Mouse (Mus musculus): ENCODE measurements around the gene Plpp2. TPM values are rescaled to one million over a fixed set of nuclear protein-coding genes. Genes with fewer than 3 reads are reported as not detected.

The Plpp2 gene
- polyA plus RNA-seq, 1 experiment from 2014 or later: 141 TPM

GRCm38 (mm10) chr10:79553691-79554090, 20.1 kb upstream of the Plpp2 start:
- Histone ChIP-seq H3K4me3 (ENCODE audit: low read depth, low read length) (peak overlapping the region; percentile 88), H3K27me3 (replicated peaks; ENCODE audit: control insufficient read depth, insufficient read depth, low read length) (no peaks in the 10 kb centered on the region), H3K4me1 (replicated peaks; ENCODE audit: control insufficient read depth, insufficient read depth, low read length) (peaks cover 5% of the 10 kb centered on the region; the same call in 1 of the 2 replicates), H3K9me3 (ENCODE audit: control insufficient read depth) (no peaks in the 10 kb centered on the region), H3K27ac (ENCODE audit: low read depth, low read length) (no peak overlapping the region), H3K4me2 (replicated peaks; ENCODE audit: low read depth) (peak overlapping the region; percentile 93), H3K9ac (ENCODE audit: low read depth, low read length) (no peak overlapping the region), H3K36me3 (ENCODE audit: control insufficient read depth, insufficient read depth) (peaks cover 11% of the 10 kb centered on the region)
- TF ChIP-seq CTCF (IDR thresholded peaks at IDR 0.05; ENCODE audit: low read depth): no peak
- 22% methylated on average over 10 of the region's 10 CpGs for WGBS
- ATAC-seq: no peak

GRCm38 (mm10) chr10:79553176-79553575, 19.6 kb upstream of the Plpp2 start:
- no peak overlapping the region for H3K9ac ChIP-seq (ENCODE audit: low read depth, low read length)
- H3K4me2 ChIP-seq (replicated peaks; ENCODE audit: low read depth): no peak overlapping the region
- no peak for ATAC-seq
- peaks cover 5% of the 10 kb centered on the region; the same call in 1 of the 2 replicates for H3K4me1 ChIP-seq (replicated peaks; ENCODE audit: control insufficient read depth, insufficient read depth, low read length)
- H3K27me3 ChIP-seq (replicated peaks; ENCODE audit: control insufficient read depth, insufficient read depth, low read length): no peaks in the 10 kb centered on the region
- WGBS: 87% methylated on average over 6 of the region's 6 CpGs
- no peak for TF ChIP-seq CTCF (IDR thresholded peaks at IDR 0.05; ENCODE audit: low read depth)
- H3K36me3 ChIP-seq (ENCODE audit: control insufficient read depth, insufficient read depth): peaks cover 16% of the 10 kb centered on the region
- no peaks in the 10 kb centered on the region for H3K9me3 ChIP-seq (ENCODE audit: control insufficient read depth)
- no peak overlapping the region for H3K27ac ChIP-seq (ENCODE audit: low read depth, low read length)
- no peak overlapping the region for H3K4me3 ChIP-seq (ENCODE audit: low read depth, low read length)

- no peak overlapping the region for H3K4me2 ChIP-seq (replicated peaks; ENCODE audit: low read depth)
- H3K9ac ChIP-seq (ENCODE audit: low read depth, low read length): no peak overlapping the region
- TF ChIP-seq CTCF (IDR thresholded peaks at IDR 0.05; ENCODE audit: low read depth): no peak
- peaks cover 22% of the 10 kb centered on the region for H3K36me3 ChIP-seq (ENCODE audit: control insufficient read depth, insufficient read depth)
- H3K4me3 ChIP-seq (ENCODE audit: low read depth, low read length): no peak overlapping the region
- H3K27me3 ChIP-seq (replicated peaks; ENCODE audit: control insufficient read depth, insufficient read depth, low read length): no peaks in the 10 kb centered on the region
- no peak for ATAC-seq
- peaks cover 5% of the 10 kb centered on the region; the same call in 1 of the 2 replicates for H3K4me1 ChIP-seq (replicated peaks; ENCODE audit: control insufficient read depth, insufficient read depth, low read length)
- no peaks in the 10 kb centered on the region for H3K9me3 ChIP-seq (ENCODE audit: control insufficient read depth)
- no peak overlapping the region for H3K27ac ChIP-seq (ENCODE audit: low read depth, low read length)
- WGBS: 82% methylated on average over 8 of the region's 8 CpGs
These were observed 18.9 kb upstream of the Plpp2 start for GRCm38 (mm10) chr10:79552531-79552930.

GRCm38 (mm10) chr10:79550366-79550765, 16.8 kb upstream of the Plpp2 start:
- Histone ChIP-seq H3K4me2 (replicated peaks; ENCODE audit: low read depth) (no peak overlapping the region), H3K9me3 (ENCODE audit: control insufficient read depth) (no peaks in the 10 kb centered on the region), H3K9ac (ENCODE audit: low read depth, low read length) (no peak overlapping the region), H3K27me3 (replicated peaks; ENCODE audit: control insufficient read depth, insufficient read depth, low read length) (no peaks in the 10 kb centered on the region), H3K4me3 (ENCODE audit: low read depth, low read length) (no peak overlapping the region), H3K27ac (ENCODE audit: low read depth, low read length) (no peak overlapping the region), H3K36me3 (ENCODE audit: control insufficient read depth, insufficient read depth) (peaks cover 42% of the 10 kb centered on the region), H3K4me1 (replicated peaks; ENCODE audit: control insufficient read depth, insufficient read depth, low read length) (peaks cover 5% of the 10 kb centered on the region; the same call in 1 of the 2 replicates)
- 74% methylated on average over 9 of the region's 9 CpGs for WGBS
- TF ChIP-seq CTCF (IDR thresholded peaks at IDR 0.05; ENCODE audit: low read depth): no peak
- no peak for ATAC-seq

- no peak overlapping the region for H3K27ac ChIP-seq (ENCODE audit: low read depth, low read length)
- no peak overlapping the region for H3K9ac ChIP-seq (ENCODE audit: low read depth, low read length)
- no peak overlapping the region for H3K4me3 ChIP-seq (ENCODE audit: low read depth, low read length)
- H3K4me2 ChIP-seq (replicated peaks; ENCODE audit: low read depth): no peak overlapping the region
- 94% methylated on average over 18 of the region's 18 CpGs for WGBS
- H3K36me3 ChIP-seq (ENCODE audit: control insufficient read depth, insufficient read depth): peaks cover 54% of the 10 kb centered on the region
- no peak for ATAC-seq
- no peaks in the 10 kb centered on the region for H3K27me3 ChIP-seq (replicated peaks; ENCODE audit: control insufficient read depth, insufficient read depth, low read length)
- TF ChIP-seq CTCF (IDR thresholded peaks at IDR 0.05; ENCODE audit: low read depth): no peak
- H3K9me3 ChIP-seq (ENCODE audit: control insufficient read depth): no peaks in the 10 kb centered on the region
- H3K4me1 ChIP-seq (replicated peaks; ENCODE audit: control insufficient read depth, insufficient read depth, low read length): peaks cover 5% of the 10 kb centered on the region; the same call in 1 of the 2 replicates
These were observed 15.6 kb upstream of the Plpp2 start for GRCm38 (mm10) chr10:79548971-79549723.

- H3K36me3 ChIP-seq (ENCODE audit: control insufficient read depth, insufficient read depth): peaks cover 60% of the 10 kb centered on the region
- TF ChIP-seq CTCF (IDR thresholded peaks at IDR 0.05; ENCODE audit: low read depth): no peak
- no peak overlapping the region for H3K9ac ChIP-seq (ENCODE audit: low read depth, low read length)
- H3K4me2 ChIP-seq (replicated peaks; ENCODE audit: low read depth): no peak overlapping the region
- WGBS: 92% methylated on average over 5 of the region's 5 CpGs
- 0 out of 2 replicates have a peak, but pooled peaks cover 5% of the 10 kb centered on the region for H3K4me1 ChIP-seq (replicated peaks; ENCODE audit: control insufficient read depth, insufficient read depth, low read length)
- no peak overlapping the region for H3K4me3 ChIP-seq (ENCODE audit: low read depth, low read length)
- ATAC-seq: no peak
- no peaks in the 10 kb centered on the region for H3K9me3 ChIP-seq (ENCODE audit: control insufficient read depth)
- H3K27me3 ChIP-seq (replicated peaks; ENCODE audit: control insufficient read depth, insufficient read depth, low read length): no peaks in the 10 kb centered on the region
- no peak overlapping the region for H3K27ac ChIP-seq (ENCODE audit: low read depth, low read length)
These were observed 14.9 kb upstream of the Plpp2 start for GRCm38 (mm10) chr10:79548546-79548945.

Data from intestine, postnatal 0 days (tissue).